Mouse (Mus musculus): ENCODE results near the gene Zfp398.

Gene Zfp398

GRCm38 (mm10) chr6:47835482-47835983 is at the start of gene Zfp398:
Gene Zfp398, plus strand, starts transcription at chr6:47835661.
- peak; percentile 86 for ATAC-seq (ENCODE audit: insufficient number of reproducible peaks, low FRiP score, low TSS enrichment)

- ATAC-seq (ENCODE audit: insufficient number of reproducible peaks, low FRiP score, low TSS enrichment), result peak; percentile 87
These were observed 47.3 kb upstream of the Zfp398 start for GRCm38 (mm10) chr6:47787941-47788736.

GRCm38 (mm10) chr6:47788821-47789220 is 46.6 kb upstream of the Zfp398 start:
- ATAC-seq (ENCODE audit: insufficient number of reproducible peaks, low FRiP score, low TSS enrichment), result no peak

- ATAC-seq (ENCODE audit: insufficient number of reproducible peaks, low FRiP score, low TSS enrichment), result no peak
These were observed 44.7 kb upstream of the Zfp398 start for GRCm38 (mm10) chr6:47790745-47791144.

- no peak for ATAC-seq (ENCODE audit: insufficient number of reproducible peaks, low FRiP score, low TSS enrichment)
These were observed 42.9 kb upstream of the Zfp398 start for GRCm38 (mm10) chr6:47792533-47792932.

GRCm38 (mm10) chr6:47793284-47793683 is 42.2 kb upstream of the Zfp398 start:
- no peak for ATAC-seq (ENCODE audit: insufficient number of reproducible peaks, low FRiP score, low TSS enrichment)

- no peak for ATAC-seq (ENCODE audit: insufficient number of reproducible peaks, low FRiP score, low TSS enrichment)
These were observed 41.2 kb upstream of the Zfp398 start for GRCm38 (mm10) chr6:47794106-47794830.

- no peak for ATAC-seq (ENCODE audit: insufficient number of reproducible peaks, low FRiP score, low TSS enrichment)
These were observed 36.4 kb upstream of the Zfp398 start for GRCm38 (mm10) chr6:47799079-47799478.

- ATAC-seq (ENCODE audit: insufficient number of reproducible peaks, low FRiP score, low TSS enrichment), result no peak
These were observed 29.9 kb upstream of the Zfp398 start for GRCm38 (mm10) chr6:47805520-47805919.

- no peak for ATAC-seq (ENCODE audit: insufficient number of reproducible peaks, low FRiP score, low TSS enrichment)
These were observed 28.0 kb upstream of the Zfp398 start for GRCm38 (mm10) chr6:47807419-47807818.

- ATAC-seq (ENCODE audit: insufficient number of reproducible peaks, low FRiP score, low TSS enrichment), result no peak
These were observed 26.9 kb upstream of the Zfp398 start for GRCm38 (mm10) chr6:47808545-47808944.

- ATAC-seq (ENCODE audit: insufficient number of reproducible peaks, low FRiP score, low TSS enrichment), result no peak
These were observed 26.4 kb upstream of the Zfp398 start for GRCm38 (mm10) chr6:47809053-47809452.

GRCm38 (mm10) chr6:47810181-47810580 is 25.3 kb upstream of the Zfp398 start:
- no peak for ATAC-seq (ENCODE audit: insufficient number of reproducible peaks, low FRiP score, low TSS enrichment)

- ATAC-seq (ENCODE audit: insufficient number of reproducible peaks, low FRiP score, low TSS enrichment), result no peak
These were observed 24.1 kb upstream of the Zfp398 start for GRCm38 (mm10) chr6:47811324-47811723.

- no peak for ATAC-seq (ENCODE audit: insufficient number of reproducible peaks, low FRiP score, low TSS enrichment)
These were observed 23.1 kb upstream of the Zfp398 start for GRCm38 (mm10) chr6:47812271-47812915.

- peak; percentile 99 for ATAC-seq (ENCODE audit: insufficient number of reproducible peaks, low FRiP score, low TSS enrichment)
These were observed 22.1 kb upstream of the Zfp398 start, which contains the start of gene Pdia4 for GRCm38 (mm10) chr6:47813257-47813878. Gene Pdia4, minus strand, starts transcription at chr6:47813430.

- ATAC-seq (ENCODE audit: insufficient number of reproducible peaks, low FRiP score, low TSS enrichment), result no peak
These were observed 19.3 kb upstream of the Zfp398 start for GRCm38 (mm10) chr6:47816151-47816550.

GRCm38 (mm10) chr6:47818721-47819120 is 16.7 kb upstream of the Zfp398 start:
- no peak for ATAC-seq (ENCODE audit: insufficient number of reproducible peaks, low FRiP score, low TSS enrichment)

- ATAC-seq (ENCODE audit: insufficient number of reproducible peaks, low FRiP score, low TSS enrichment), result no peak
These were observed 15.7 kb upstream of the Zfp398 start for GRCm38 (mm10) chr6:47819626-47820325.

GRCm38 (mm10) chr6:47821236-47821635 is 14.2 kb upstream of the Zfp398 start:
- no peak for ATAC-seq (ENCODE audit: insufficient number of reproducible peaks, low FRiP score, low TSS enrichment)
